Mouse (Mus musculus) olfactory bulb, adult 2 months (tissue): ENCODE measurements around the gene F5.

ENCODE experiments used
- CTCF ChIP-seq: fragments of 200-500 bp; IDR thresholded peaks from 2 replicates; pipeline ENCODE4 v1.5.1; 2012; ENCODE audit warnings: low read depth, mild to moderate bottlenecking, low read length, moderate library complexity; ENCODE audit not compliant: insufficient read depth
- POLR2A ChIP-seq: fragments of 200-500 bp; IDR thresholded peaks from 2 replicates; pipeline ENCODE4 v1.6.1; 2012; ENCODE audit warnings: mild to moderate bottlenecking, low read depth, low read length, moderate library complexity; ENCODE audit not compliant: insufficient read depth

DNA sequence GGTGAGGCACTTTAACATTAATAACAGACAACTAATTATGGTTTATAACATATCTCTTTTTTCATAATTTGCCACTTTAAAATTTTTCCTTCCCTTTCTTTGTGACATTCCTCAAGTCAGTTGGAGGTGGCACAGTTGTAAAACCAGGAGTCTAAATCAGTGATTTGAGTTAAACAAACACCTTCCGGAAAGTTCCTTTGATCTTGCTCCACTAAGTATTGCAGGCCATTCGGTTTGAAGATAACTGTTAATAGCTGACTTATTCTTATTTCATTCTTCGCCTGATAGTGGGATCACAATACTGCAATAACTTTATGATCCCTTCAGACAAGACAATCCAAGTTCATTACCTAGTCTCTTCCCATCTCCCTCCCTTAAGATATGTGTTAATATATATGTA, 63.5 kb downstream of the F5 start:
- TF ChIP-seq CTCF = no peak
- TF ChIP-seq POLR2A = no peak
